Mouse (Mus musculus) erythroblast, embryonic 14.5 days (primary cell): ENCODE measurements around the gene Tmem212.

ENCODE experiments used
- GATA1 ChIP-seq: IDR thresholded peaks from 2 replicates; pipeline ENCODE4 v1.6.1; 2012; ENCODE audit warnings: low read length, inconsistent platforms, mixed read lengths
- TAL1 ChIP-seq: IDR thresholded peaks from 3 replicates; pipeline ENCODE4 v1.6.1; 2012; ENCODE audit warnings: low read length, inconsistent platforms, mixed read lengths

DNA sequence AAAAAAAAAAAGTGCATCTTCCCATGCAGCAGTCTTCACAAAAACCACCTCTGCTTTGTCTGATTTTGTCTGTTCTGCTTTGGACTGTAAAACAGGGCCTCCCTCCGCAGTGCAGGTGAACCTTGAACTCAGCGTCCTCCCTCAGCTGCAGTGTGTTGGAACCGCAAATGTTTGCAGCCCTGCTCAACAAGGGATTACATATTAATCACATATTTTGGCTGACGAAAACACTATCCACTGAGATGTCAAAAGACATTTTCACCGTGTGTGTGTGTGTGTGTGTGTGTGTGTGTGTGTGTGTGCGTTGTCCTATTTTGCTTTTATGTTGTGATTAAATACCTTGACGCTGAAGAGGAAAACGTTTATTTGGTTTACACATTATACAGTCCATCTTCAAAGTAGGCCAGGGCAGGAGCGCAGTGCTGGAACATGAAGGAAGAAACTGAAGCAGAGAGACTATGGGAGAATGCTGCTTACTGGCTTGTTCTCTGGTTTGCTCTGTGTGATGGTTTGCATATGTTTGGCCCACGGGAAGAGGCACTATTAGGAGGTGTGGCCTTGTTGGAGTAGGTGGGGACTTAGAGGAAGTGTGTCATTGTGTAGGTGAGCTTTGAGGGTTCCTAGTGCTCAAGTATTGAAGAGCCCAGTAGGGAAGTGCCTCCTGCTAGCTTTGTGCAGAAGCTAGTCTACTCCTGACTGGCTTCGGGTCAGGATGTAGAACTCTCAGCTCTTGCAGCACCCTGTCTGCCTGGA lies 25.3 kb upstream of the Tmem212 start:
- TF ChIP-seq GATA1 (no peak), TAL1 (no peak)
